Mouse (Mus musculus) urinary bladder, postnatal 4 days (tissue): ENCODE data around the gene 4932438H23Rik.

Experiments used
- DNase-seq, 2 experiments: peaks; one replicate each; pipeline ENCODE4 v3.0.0; 2021 to 2022; ENCODE audit warnings: low spot score in 2 of 2

4932438H23Rik gene

GRCm38 (mm10) chr16:91057261-91057660 is 37.7 kb downstream of the 4932438H23Rik start:
- DNase-seq = no peak

GRCm38 (mm10) chr16:91056043-91056821 is 38.7 kb downstream of the 4932438H23Rik start:
- DNase-seq = no peak

GRCm38 (mm10) chr16:91055150-91055549 is 39.8 kb downstream of the 4932438H23Rik start:
- no peak for DNase-seq

- DNase-seq = no peak
These were observed 41.3 kb downstream of the 4932438H23Rik start for GRCm38 (mm10) chr16:91053599-91053998.

GRCm38 (mm10) chr16:91045511-91045910 is 49.4 kb downstream of the 4932438H23Rik start:
- DNase-seq = no peak

- peak; percentile 98 to 99 for DNase-seq
These were observed 50.4 kb downstream of the 4932438H23Rik start, which contains the start of gene Paxbp1 for GRCm38 (mm10) chr16:91044270-91045182. TSS of gene Paxbp1 (minus strand) at chr16:91044543.

GRCm38 (mm10) chr16:91043461-91044248 is 51.3 kb downstream of the 4932438H23Rik start:
- peak; percentile 61 to 73 for DNase-seq

- no peak for DNase-seq
These were observed 52.3 kb downstream of the 4932438H23Rik start for GRCm38 (mm10) chr16:91042640-91043039.

GRCm38 (mm10) chr16:91035866-91036265 is 59.1 kb downstream of the 4932438H23Rik start:
- DNase-seq = no peak

GRCm38 (mm10) chr16:91030751-91031150 is 64.2 kb downstream of the 4932438H23Rik start:
- no peak for DNase-seq

- DNase-seq = no peak
These were observed 65.0 kb downstream of the 4932438H23Rik start for GRCm38 (mm10) chr16:91029901-91030300.

- no peak for DNase-seq
These were observed 65.7 kb downstream of the 4932438H23Rik start for GRCm38 (mm10) chr16:91029161-91029743.

- DNase-seq = no peak
These were observed 68.6 kb downstream of the 4932438H23Rik start for GRCm38 (mm10) chr16:91026290-91026689.

- no peak for DNase-seq
These were observed 71.5 kb downstream of the 4932438H23Rik start for GRCm38 (mm10) chr16:91023384-91023783.

- no peak for DNase-seq
These were observed 74.0 kb downstream of the 4932438H23Rik start for GRCm38 (mm10) chr16:91020842-91021483.

GRCm38 (mm10) chr16:91019476-91019875 is 75.4 kb downstream of the 4932438H23Rik start:
- DNase-seq = no peak

GRCm38 (mm10) chr16:91015761-91016160 is 79.2 kb downstream of the 4932438H23Rik start:
- no peak for DNase-seq

GRCm38 (mm10) chr16:91011847-91012246 is 83.1 kb downstream of the 4932438H23Rik start:
- DNase-seq = no peak

GRCm38 (mm10) chr16:91011021-91011683 is 83.8 kb downstream of the 4932438H23Rik start, which contains the start of gene Synj1:
TSS of gene Synj1 (minus strand) at chr16:91011308.
- DNase-seq = peak; percentile 87 to 90

- DNase-seq = peak in 1 of 2 experiments; percentile 61
These were observed 84.3 kb downstream of the 4932438H23Rik start for GRCm38 (mm10) chr16:91010581-91011020.
